Mouse (Mus musculus) lung, adult 2 months (tissue): Measurements from ENCODE around the gene Smim14. TPM values are rescaled to one million over a fixed set of nuclear protein-coding genes. Genes with fewer than 3 reads are reported as not detected.
"Not testable (repeated sequence)": the region's sequence is repeated elsewhere in the genome, so short reads cannot be mapped to it uniquely, and the experiment has no call there.

Experiments
- DNase-seq: peaks from one replicate; pipeline ENCODE4 v3.0.0; 2022
- H3K4me1 ChIP-seq: fragments of 200-500 bp; 2 replicates; pipeline ENCODE4 v1.6.1; 2011; ENCODE audit warnings: low read length; ENCODE audit not compliant: control insufficient read depth, insufficient read depth
- H3K4me3 ChIP-seq: fragments of 200-500 bp; replicated peaks from 2 replicates; pipeline ENCODE3; 2011; ENCODE audit warnings: low read depth, mild to moderate bottlenecking, control low read depth, low read length; ENCODE audit errors: extremely low read depth
- CTCF ChIP-seq: fragments of 200-500 bp; IDR thresholded peaks from 2 replicates; pipeline ENCODE4 v1.5.1; 2011; ENCODE audit warnings: mild to moderate bottlenecking, low read length, control low read depth; ENCODE audit not compliant: insufficient read depth
- POLR2A ChIP-seq: fragments of 200-500 bp; IDR thresholded peaks from 2 replicates; pipeline ENCODE4 v1.6.1; 2011; ENCODE audit warnings: low read depth, mild to moderate bottlenecking, control low read depth, low read length, borderline replicate concordance; ENCODE audit errors: extremely low read depth
- WGBS: fragments of 180-500 bp; shearing (Covaris S2); methylation state at CpG from one replicate; pipeline ENCODE4 v1.1.7; 2018; 5-methylcytosine and 5-hydroxymethylcytosine counted together
- polyA plus RNA-seq: library from polyadenylated mRNA; depleted of rRNA; stranded (reverse); fragments of >200 nt; gene quantifications from 2 replicates; pipeline ENCODE4 v1.2.3, GENCODE M21; 2012

The Smim14 gene
- polyA plus RNA-seq, 1 experiment: 157 TPM

GRCm38 (mm10) chr5:65544616-65545015, 7.6 kb upstream of the Smim14 start:
- TF ChIP-seq POLR2A (no peak), CTCF (no peak)
- no peaks in the 10 kb centered on the region; the same call in 1 of the 2 replicates for H3K4me1 ChIP-seq
- no peak for DNase-seq

GRCm38 (mm10) chr5:65543491-65543890, 6.5 kb upstream of the Smim14 start:
- 62% methylated on average over 1 of the region's 1 CpGs for WGBS
- no peak for TF ChIP-seq POLR2A
- TF ChIP-seq CTCF: no peak
- no peak for DNase-seq
- Histone ChIP-seq H3K4me3 (no peak overlapping the region), H3K4me1 (peaks cover 4% of the 10 kb centered on the region; the same call in 1 of the 2 replicates)

More at GRCm38 (mm10) chr5:65544616-65545015, 7.6 kb upstream of the Smim14 start:
- 76% methylated on average over 2 of the region's 2 CpGs for WGBS
- no peak overlapping the region for H3K4me3 ChIP-seq

- WGBS: 66% methylated on average over 3 of the region's 3 CpGs
- DNase-seq: no peak
- no peak for TF ChIP-seq CTCF
- TF ChIP-seq POLR2A: no peak
- Histone ChIP-seq H3K4me1 (peaks cover 4% of the 10 kb centered on the region; the same call in 1 of the 2 replicates), H3K4me3 (no peak overlapping the region)
These were observed 4.9 kb upstream of the Smim14 start for GRCm38 (mm10) chr5:65541889-65542288.

- no peak overlapping the region for H3K4me3 ChIP-seq
- WGBS: 87% methylated on average over 3 of the region's 3 CpGs
- TF ChIP-seq CTCF: no peak
- no peak for TF ChIP-seq POLR2A
These were observed 2.8 kb upstream of the Smim14 start for GRCm38 (mm10) chr5:65539786-65540185.

GRCm38 (mm10) chr5:65538829-65539228, 1.8 kb upstream of the Smim14 start:
- WGBS: 25% methylated on average over 4 of the region's 4 CpGs
- H3K4me3 ChIP-seq: peak overlapping the region; percentile 13
- peaks cover 4% of the 10 kb centered on the region; the same call in 1 of the 2 replicates for H3K4me1 ChIP-seq
- TF ChIP-seq POLR2A: no peak
- no peak for TF ChIP-seq CTCF
- no peak for DNase-seq

More at GRCm38 (mm10) chr5:65539786-65540185, 2.8 kb upstream of the Smim14 start:
- peaks cover 4% of the 10 kb centered on the region; the same call in 1 of the 2 replicates for H3K4me1 ChIP-seq
- DNase-seq: no peak

- peaks cover 4% of the 10 kb centered on the region; the same call in 1 of the 2 replicates for H3K4me1 ChIP-seq
- no peak for DNase-seq
- TF ChIP-seq CTCF (no peak), POLR2A (no peak)
- H3K4me3 ChIP-seq: peak overlapping the region; percentile 99
- WGBS: 1% methylated on average over 4 of the region's 4 CpGs
These were observed 1.1 kb upstream of the Smim14 start for GRCm38 (mm10) chr5:65538121-65538520.

- Histone ChIP-seq H3K4me3 (peak overlapping the region; percentile 99), H3K4me1 (peaks cover 4% of the 10 kb centered on the region; the same call in 1 of the 2 replicates)
- TF ChIP-seq CTCF: no peak
- no peak for TF ChIP-seq POLR2A
- no peak for DNase-seq
- WGBS: under 1% methylated on average over 54 of the region's 59 CpGs
These were observed 562 bp upstream of the Smim14 start for GRCm38 (mm10) chr5:65537420-65538071.

- WGBS: 68% methylated on average over 10 of the region's 10 CpGs
- not testable (repeated sequence) for H3K4me1 ChIP-seq, DNase-seq
- peak overlapping the region; percentile 4 for H3K4me3 ChIP-seq
These were observed 917 bp downstream of the Smim14 start for GRCm38 (mm10) chr5:65536068-65536465.

- DNase-seq: peak; percentile 22
- TF ChIP-seq CTCF: no peak
- TF ChIP-seq POLR2A: no peak
- 40% methylated on average over 5 of the region's 5 CpGs for WGBS
- Histone ChIP-seq H3K4me3 (no peak overlapping the region), H3K4me1 (peaks cover 4% of the 10 kb centered on the region; the same call in 1 of the 2 replicates)
These were observed 1.4 kb downstream of the Smim14 start for GRCm38 (mm10) chr5:65535457-65536067.

- DNase-seq: no peak
These were observed 2.5 kb downstream of the Smim14 start for GRCm38 (mm10) chr5:65534496-65534895.

More at GRCm38 (mm10) chr5:65534496-65534895, 2.5 kb downstream of the Smim14 start:
- Histone ChIP-seq H3K4me1 (peaks cover 4% of the 10 kb centered on the region; the same call in 1 of the 2 replicates), H3K4me3 (no peak overlapping the region)
- no peak for TF ChIP-seq POLR2A
- no peak for TF ChIP-seq CTCF
- 70% methylated on average over 4 of the region's 4 CpGs for WGBS
